Mouse (Mus musculus) liver, adult (tissue): ENCODE data around the gene Cpsf7.

Source experiments
- GATA4 ChIP-seq: IDR thresholded peaks from 2 replicates; pipeline ENCODE4 v1.6.1; 2014; ENCODE audit warnings: mild to moderate bottlenecking, low read length; ENCODE audit not compliant: insufficient replicate concordance

Cpsf7 gene

DNA sequence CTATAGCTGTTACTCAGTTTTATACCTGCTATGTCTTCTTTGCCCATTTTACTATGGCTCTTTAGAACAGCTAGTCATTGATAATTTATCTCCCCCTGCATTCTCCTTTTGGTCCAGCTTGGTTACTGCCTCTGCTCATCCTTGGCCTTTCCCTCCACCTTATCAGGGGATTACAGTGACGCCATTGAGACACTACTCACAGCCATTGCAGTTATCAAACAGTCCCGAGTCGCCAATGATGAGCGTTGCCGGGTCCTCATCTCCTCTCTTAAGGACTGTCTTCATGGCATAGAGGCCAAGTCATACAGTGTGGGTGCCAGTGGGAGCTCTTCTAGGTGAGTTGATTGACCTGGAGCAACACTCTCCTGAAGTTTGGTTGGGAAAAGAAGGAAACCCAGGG, 14.4 kb downstream of the Cpsf7 start:
- no peak for TF ChIP-seq GATA4

- no peak; the same call in 1 of the 2 replicates for TF ChIP-seq GATA4
Observed at GRCm38 (mm10) chr19:10555624-10556510, 30.8 kb downstream of the Cpsf7 start, which contains the start of gene Tmem216. Tmem216 (minus strand) TSS chr19:10556238.

DNA sequence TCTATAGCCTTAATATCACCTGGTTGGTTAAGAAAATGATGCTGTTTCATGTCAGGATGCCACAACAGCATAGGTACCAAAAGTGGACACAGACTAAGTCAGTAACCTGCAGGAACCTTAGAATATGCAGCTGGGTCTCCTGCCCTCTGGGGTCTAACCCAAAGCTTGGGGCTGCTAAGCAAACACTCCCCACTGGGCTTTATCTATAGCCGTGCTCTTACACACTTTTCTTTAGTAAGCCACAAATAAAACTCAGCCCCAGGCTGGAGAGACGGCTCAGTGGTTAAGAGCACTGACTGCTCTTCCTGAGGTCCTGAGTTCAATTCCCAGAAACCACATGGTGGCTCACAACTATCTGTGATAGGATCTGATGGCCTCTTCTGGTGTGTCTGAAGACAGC, 31.9 kb downstream of the Cpsf7 start:
- TF ChIP-seq GATA4 = no peak

DNA sequence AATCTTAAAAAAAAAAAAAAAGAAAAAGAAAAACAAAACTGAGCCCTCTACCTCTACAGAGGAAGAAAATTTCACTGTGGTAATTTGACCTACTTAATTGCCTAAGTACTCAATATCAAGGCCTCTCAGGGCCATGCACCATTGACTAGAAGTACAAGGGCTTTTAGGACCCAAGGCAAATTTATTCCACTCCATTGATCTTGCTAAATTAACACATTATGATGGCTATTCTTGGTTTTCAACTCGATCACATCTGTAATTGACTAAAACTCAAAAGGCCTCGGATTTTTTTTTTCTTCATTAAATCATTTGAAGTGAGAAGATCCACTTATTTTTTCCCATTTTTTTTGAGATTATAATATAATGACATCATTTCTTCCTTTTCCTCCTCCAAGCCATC, 32.4 kb downstream of the Cpsf7 start:
- TF ChIP-seq GATA4 = no peak

DNA sequence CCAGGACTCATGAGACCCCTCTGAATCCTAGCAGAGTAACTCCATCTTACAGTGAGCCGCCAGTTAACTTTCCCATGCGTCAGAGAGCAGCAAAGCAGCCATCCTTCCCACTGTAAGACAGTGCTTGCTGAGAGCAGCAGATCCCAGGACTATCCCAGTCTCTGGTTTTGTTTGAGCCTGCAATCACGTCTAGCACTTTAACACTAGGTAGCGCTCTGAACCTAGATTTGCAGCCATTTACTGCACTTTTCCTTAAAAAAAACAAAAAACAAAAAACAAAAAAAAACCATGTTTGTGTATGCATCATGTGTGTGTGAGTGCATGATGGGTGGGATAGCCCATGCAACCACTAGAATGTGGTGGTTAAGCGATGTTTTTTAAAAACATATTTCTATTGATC, 35.0 kb downstream of the Cpsf7 start:
- no peak for TF ChIP-seq GATA4

GRCm38 (mm10) chr19:10561558-10562314, 36.7 kb downstream of the Cpsf7 start:
- peak; percentile 72; the same call in 1 of the 2 replicates for TF ChIP-seq GATA4

- no peak for TF ChIP-seq GATA4
Observed at GRCm38 (mm10) chr19:10562351-10562750, 37.3 kb downstream of the Cpsf7 start.

DNA sequence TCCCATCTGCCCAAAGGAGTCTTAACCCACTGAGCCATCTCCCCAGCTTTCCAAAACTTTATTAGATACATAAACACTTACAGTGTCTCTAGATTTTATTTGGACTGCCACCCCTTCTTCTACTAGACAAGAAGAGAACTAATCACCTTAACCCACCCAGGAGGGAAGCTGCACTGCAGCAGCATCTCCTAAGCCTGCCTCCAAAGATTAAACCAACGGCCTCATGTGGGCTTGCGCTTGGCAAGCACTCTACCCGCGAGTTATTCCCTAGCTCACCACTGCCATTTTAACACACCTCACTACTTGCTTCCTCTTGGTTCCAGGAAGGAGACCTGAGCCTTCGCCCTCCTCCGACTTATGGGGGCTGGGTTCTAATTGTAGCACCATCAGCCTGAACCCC, 39.2 kb downstream of the Cpsf7 start:
- TF ChIP-seq GATA4 = no peak

GRCm38 (mm10) chr19:10565217-10565616, 40.2 kb downstream of the Cpsf7 start:
- TF ChIP-seq GATA4 = no peak; the same call in 1 of the 2 replicates

DNA sequence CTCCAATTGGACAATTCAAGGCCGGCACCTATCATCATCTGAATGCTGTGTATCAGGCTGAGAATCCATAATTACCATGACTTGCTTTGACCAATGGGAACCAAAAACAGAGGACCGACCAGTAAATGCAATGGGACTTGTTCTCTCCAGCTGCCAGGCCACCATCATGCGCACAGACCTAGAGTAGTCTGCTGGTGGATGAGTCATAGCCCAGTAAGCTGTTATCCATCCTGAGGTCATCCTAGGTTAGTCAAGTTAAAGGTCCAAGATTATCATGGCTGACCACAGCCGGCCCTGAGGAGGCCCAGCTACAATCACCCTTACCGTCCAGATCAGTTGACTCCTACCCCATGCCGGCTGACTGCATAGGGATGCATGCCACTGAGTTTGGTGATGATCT, 44.6 kb downstream of the Cpsf7 start:
- no peak for TF ChIP-seq GATA4

GRCm38 (mm10) chr19:10576690-10577561, 51.9 kb downstream of the Cpsf7 start, which contains the start of the genes Cyb561a3 and Tmem138:
Cyb561a3 (plus strand) TSS chr19:10577172.
Tmem138 (minus strand) TSS chr19:10577362.
- TF ChIP-seq GATA4 = peak; percentile 72

- no peak for TF ChIP-seq GATA4
Observed at GRCm38 (mm10) chr19:10580102-10580501, 55.0 kb downstream of the Cpsf7 start.

DNA sequence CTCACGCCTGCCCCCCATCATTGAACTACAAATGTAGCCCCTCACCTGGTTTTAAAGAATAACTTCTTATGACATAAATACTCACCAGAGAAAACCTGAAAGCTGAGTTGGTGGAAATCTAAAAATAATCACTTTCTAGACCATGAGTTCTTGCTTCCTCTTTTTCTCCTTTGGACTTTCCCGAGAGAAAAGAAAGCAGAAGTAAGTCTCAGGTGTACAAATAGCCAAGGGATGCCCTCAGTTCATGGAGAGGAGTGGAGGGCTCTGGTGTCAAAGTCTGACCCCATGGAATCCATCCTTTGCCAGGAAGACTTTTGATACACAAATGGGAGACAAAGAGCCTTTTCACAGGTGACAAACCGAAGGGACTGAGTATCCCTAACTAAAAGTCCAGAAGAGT, 55.7 kb downstream of the Cpsf7 start:
- no peak for TF ChIP-seq GATA4

DNA sequence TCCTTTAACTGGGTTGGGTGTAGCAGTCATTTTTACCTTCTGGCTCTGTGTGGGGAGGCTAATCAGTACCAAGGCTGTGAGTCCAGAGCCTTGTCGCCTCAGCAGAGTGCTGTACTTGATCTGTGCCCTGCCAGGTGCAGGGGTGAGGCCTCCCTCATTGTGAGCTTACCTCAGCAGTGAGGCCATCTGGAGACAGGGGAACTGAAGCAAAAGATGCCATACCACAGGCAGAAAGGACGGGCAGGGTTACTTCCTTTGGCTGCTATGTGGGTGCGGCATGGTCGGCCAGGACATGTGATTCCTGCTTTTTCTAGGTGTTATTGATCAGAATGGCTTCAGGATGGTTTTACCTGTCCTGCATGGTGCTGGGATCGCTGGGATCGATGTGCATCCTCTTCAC, 56.9 kb downstream of the Cpsf7 start:
- no peak for TF ChIP-seq GATA4

GRCm38 (mm10) chr19:10583550-10584146, 58.6 kb downstream of the Cpsf7 start:
- no peak for TF ChIP-seq GATA4

- no peak for TF ChIP-seq GATA4
Observed at GRCm38 (mm10) chr19:10585112-10585511, 60.0 kb downstream of the Cpsf7 start.
